Mouse (Mus musculus): ENCODE measurements around the gene Lrrc8d.

DNA sequence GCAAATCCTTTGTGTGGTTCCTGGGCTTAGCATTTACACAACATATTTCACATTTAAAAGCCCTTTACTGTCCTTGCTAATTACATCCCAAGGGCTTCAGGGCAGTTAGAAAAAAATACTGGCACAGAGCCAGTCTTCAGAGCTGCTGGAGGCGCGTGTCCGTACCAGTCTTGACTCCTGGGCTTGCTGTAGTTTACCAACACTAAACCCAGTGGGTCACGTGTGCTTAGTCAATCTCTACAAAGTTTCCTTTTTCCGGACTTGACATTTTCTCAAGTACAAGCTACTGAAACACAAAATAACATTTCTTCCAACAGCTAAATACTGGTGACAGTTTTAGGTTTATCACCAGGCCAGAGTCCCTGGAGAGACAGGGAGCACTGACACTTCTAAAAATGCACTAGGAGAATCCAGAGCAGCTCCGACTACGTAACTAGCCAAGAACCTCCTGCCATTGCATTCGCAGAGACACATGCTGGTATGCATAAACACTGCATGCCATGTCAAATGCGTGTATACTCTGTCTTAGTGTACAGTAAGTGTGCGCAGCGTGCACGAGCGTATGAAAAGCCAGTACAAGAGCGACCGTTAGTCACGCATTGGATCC is 168.2 kb downstream of the Lrrc8d start:
- TF ChIP-seq CTCF (IDR thresholded peaks at IDR 0.05; ENCODE audit: low read depth) (no peak), EP300 (IDR thresholded peaks at IDR 0.05; ENCODE audit: low read depth) (no peak)

All from heart, postnatal 0 days (tissue).